Comparison of ENCODE assay signal across 11 mouse cellular contexts in the genomic region with DNA sequence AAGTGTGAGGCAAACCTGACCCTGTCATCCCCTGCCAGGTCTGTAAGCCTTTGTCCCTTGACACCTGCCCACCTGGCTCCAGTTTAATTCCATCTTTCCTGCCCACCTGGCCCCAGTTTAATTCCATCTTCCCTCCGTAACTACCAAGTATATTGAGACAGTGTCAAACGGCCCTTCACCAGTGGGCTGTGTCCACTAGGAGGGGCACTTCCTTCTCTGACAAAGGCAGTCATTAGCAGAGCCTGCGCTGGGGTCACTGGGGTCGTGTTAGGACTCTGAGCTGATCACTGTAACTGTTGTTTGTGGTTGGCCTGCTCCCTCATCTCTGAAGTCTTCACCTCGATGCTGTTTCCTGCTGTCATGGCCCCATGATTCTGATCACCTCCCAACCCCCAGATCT. TPM values are rescaled to one million over a fixed set of nuclear protein-coding genes. Genes with fewer than 3 reads are reported as not detected.
DNase-seq lines count a peak whose midpoint lies in the region; ATAC-seq and TF ChIP-seq lines count a peak whose summit lies in the region.
"Had no signal": no experiment of that assay in that cellular context is flagged by ENCODE, and none has a peak within 500 bp of the region (broad histone marks: within the 10 kb centered on the region; RNA-seq: fewer than 3 reads in every experiment).

No protein-coding gene starts in this region.

- no peak overlapping the region for H3K4me3 ChIP-seq in lung, embryonic 14.5 days (ENCODE audit: low read depth, low read length)
- H3K4me3 ChIP-seq: forebrain, embryonic 13.5 days; hindbrain, embryonic 12.5 days; lung, embryonic 15.5 days had no signal

- WGBS in lung, embryonic 14.5 days, result 35% methylated on average over 5 of the region's 5 CpGs

- H3K4me2 ChIP-seq in lung, embryonic 14.5 days, result no peak overlapping the region
- H3K4me2 ChIP-seq: forebrain, embryonic 13.5 days; hindbrain, embryonic 12.5 days; lung, embryonic 15.5 days had no signal

- intact Hi-C loops in gastrocnemius, postnatal 36 days (cut with DNase I), result no loop called here

- no peaks in the 10 kb centered on the region for H3K9me3 ChIP-seq in lung, embryonic 14.5 days (ENCODE audit: low read depth, low read length)
- H3K9me3 ChIP-seq: forebrain, embryonic 13.5 days; hindbrain, embryonic 12.5 days; lung, embryonic 15.5 days had no signal

- H3K27ac ChIP-seq in lung, embryonic 14.5 days (ENCODE audit: low read depth), result no peak overlapping the region
- H3K27ac ChIP-seq: forebrain, embryonic 13.5 days; hindbrain, embryonic 12.5 days; lung, embryonic 15.5 days had no signal

- H3K9ac ChIP-seq in lung, embryonic 14.5 days, result no peak overlapping the region
- H3K9ac ChIP-seq: forebrain, embryonic 13.5 days; hindbrain, embryonic 12.5 days; lung, embryonic 15.5 days had no signal

- H3K4me1 ChIP-seq in lung, embryonic 14.5 days (ENCODE audit: insufficient read depth), result no peaks in the 10 kb centered on the region
- H3K4me1 ChIP-seq: forebrain, embryonic 13.5 days; lung, embryonic 15.5 days had no signal

- no peaks in the 10 kb centered on the region for H3K36me3 ChIP-seq in lung, embryonic 14.5 days (ENCODE audit: insufficient read depth)
- H3K36me3 ChIP-seq: hindbrain, embryonic 12.5 days; lung, embryonic 15.5 days had no signal

- peak; percentile 34 for TF ChIP-seq CTCF in lung, embryonic 14.5 days (IDR thresholded peaks at IDR 0.05; ENCODE audit: low read depth)

- no peak for ATAC-seq in lung, embryonic 14.5 days (ENCODE audit: insufficient read depth)
- peak; percentile 63; the same call in 1 of the 2 replicates for ATAC-seq in megakaryocyte-erythroid progenitor cell, adult 5-6 weeks (replicated peaks; ENCODE audit: low FRiP score, low TSS enrichment, poor library complexity, severe bottlenecking)
- ATAC-seq: forebrain, embryonic 13.5 days had no signal

- DNase-seq in gastrocnemius, postnatal 10 days, result peak; percentile 49
- DNase-seq in gastrocnemius, postnatal 36 days, result no peak
- peak; percentile 33 for DNase-seq in lung, embryonic 14.5 days
- no peak for DNase-seq in lung, postnatal 25 days (ENCODE audit: low spot score)
- DNase-seq in embryo, embryonic 10.5 days (ENCODE audit: low spot score), result peak; percentile 53
- DNase-seq in left cerebral cortex, adult 18-20 months (ENCODE audit: low spot score in 2 of 2), result no peak
- DNase-seq in cerebellum, adult 9-10 months, result no peak

- no peaks in the 10 kb centered on the region for H3K27me3 ChIP-seq in lung, embryonic 14.5 days (ENCODE audit: insufficient read depth, low read length)
- H3K27me3 ChIP-seq: forebrain, embryonic 13.5 days; lung, embryonic 15.5 days had no signal

RNA-seq across cellular contexts. Expression of a gene that starts 23.3 kb away (rescaled TPM):
- total RNA-seq in gastrocnemius, postnatal 10 days (2021), result 10 to 100 TPM; 23.0 to 28.7 TPM
- 10 to 100 TPM; 29.4 to 30.7 TPM for total RNA-seq in gastrocnemius, postnatal 36 days (2021)
- 4.7 and 6.5 TPM in 2 replicates for polyA plus RNA-seq in lung, embryonic 14.5 days (2014; fragmentation: Nextera tagmentation; extraction: Ambion mirVana)
- 3.5 and 8.4 TPM in 2 replicates for total RNA-seq in megakaryocyte-erythroid progenitor cell, adult 5-6 weeks (2014; fragmentation: Nextera tagmentation)
- 3.0 and 4.4 TPM in 2 replicates for total RNA-seq in megakaryocyte-erythroid progenitor cell, adult 5-6 weeks (2017)
- total RNA-seq in left cerebral cortex, adult 18-20 months (2021), result 10 to 100 TPM; 13.7 to 14.5 TPM

RNA-seq across cellular contexts. Expression of a gene that starts 26.0 kb away (rescaled TPM):
- total RNA-seq in gastrocnemius, postnatal 10 days (2021), result 1 to 10 TPM in 1 of 2 experiments, under 1 TPM in 1; 0.75 to 1.5 TPM
- total RNA-seq in gastrocnemius, postnatal 36 days (2021), result under 1 TPM; 0.27 to 0.79 TPM
- polyA plus RNA-seq in lung, embryonic 14.5 days (2014; fragmentation: Nextera tagmentation; extraction: Ambion mirVana), result 1.0 and 1.6 TPM in 2 replicates
- 5.5 and 11.4 TPM in 2 replicates for total RNA-seq in megakaryocyte-erythroid progenitor cell, adult 5-6 weeks (2014; fragmentation: Nextera tagmentation)
- total RNA-seq in megakaryocyte-erythroid progenitor cell, adult 5-6 weeks (2017), result 2.6 and 4.6 TPM in 2 replicates
- under 1 TPM; 0.42 to 0.86 TPM for total RNA-seq in left cerebral cortex, adult 18-20 months (2021)

RNA-seq across cellular contexts. Expression of a gene that starts 48.2 kb away (rescaled TPM):
- total RNA-seq in gastrocnemius, postnatal 10 days (2021), result 10 to 100 TPM; 19.5 to 20.5 TPM
- 10 to 100 TPM; 28.5 to 30.0 TPM for total RNA-seq in gastrocnemius, postnatal 36 days (2021)
- polyA plus RNA-seq in lung, embryonic 14.5 days (2014; fragmentation: Nextera tagmentation; extraction: Ambion mirVana), result 85.3 and 90.4 TPM in 2 replicates
- total RNA-seq in megakaryocyte-erythroid progenitor cell, adult 5-6 weeks (2014; fragmentation: Nextera tagmentation), result 61.7 and 74.2 TPM in 2 replicates
- 115 and 130 TPM in 2 replicates for total RNA-seq in megakaryocyte-erythroid progenitor cell, adult 5-6 weeks (2017)
- total RNA-seq in left cerebral cortex, adult 18-20 months (2021), result 10 to 100 TPM; 33.4 to 35.8 TPM

RNA-seq across cellular contexts. Expression of a gene that starts 53.8 kb away (rescaled TPM):
- total RNA-seq in gastrocnemius, postnatal 10 days (2021), result 1 to 10 TPM; 3.6 to 5.1 TPM
- 1 to 10 TPM; 1.6 to 3.2 TPM for total RNA-seq in gastrocnemius, postnatal 36 days (2021)
- 6.7 and 8.5 TPM in 2 replicates for polyA plus RNA-seq in lung, embryonic 14.5 days (2014; fragmentation: Nextera tagmentation; extraction: Ambion mirVana)
- total RNA-seq in megakaryocyte-erythroid progenitor cell, adult 5-6 weeks (2014; fragmentation: Nextera tagmentation), result 7.7 and 8.3 TPM in 2 replicates
- 4.0 and 10.9 TPM in 2 replicates for total RNA-seq in megakaryocyte-erythroid progenitor cell, adult 5-6 weeks (2017)
- 1 to 10 TPM; 6.6 to 7.4 TPM for total RNA-seq in left cerebral cortex, adult 18-20 months (2021)

Comparison
In these comparisons a context has a peak if more than half of its experiments do, and no peak if none do; other contexts are left out.
1. DNase-seq: peak in gastrocnemius, postnatal 10 days (single experiment), lung, embryonic 14.5 days (single experiment) and embryo, embryonic 10.5 days (single experiment); none in gastrocnemius, postnatal 36 days (0 of 2), lung, postnatal 25 days (single experiment), left cerebral cortex, adult 18-20 months (0 of 2) and cerebellum, adult 9-10 months (single experiment).